Mouse (Mus musculus): ENCODE measurements at regions not wholly inside any gene's neighbourhood (a gene's known extent, or its start where the extent isn't known, plus 50 kb on each side); places are given as distances from the start of the nearest gene placed in this dataset.

- TF ChIP-seq CTCF (IDR thresholded peaks at IDR 0.05; ENCODE audit: low read depth, low read length) = no peak
- no peak for TF ChIP-seq POLR2A (IDR thresholded peaks at IDR 0.05; ENCODE audit: extremely low read depth, insufficient read depth, low read length)
Measured at GRCm38 (mm10) chr15:36380461-36381227, 626.9 kb downstream of the Zfp706 start.

All from liver, adult 2 months (tissue).